Mouse (Mus musculus): ENCODE results near the gene Cdk1.

Gene Cdk1

GRCm38 (mm10) chr10:69305600-69305999, 47.1 kb downstream of the Cdk1 start:
- peak; percentile 52 to 70 for DNase-seq

GRCm38 (mm10) chr10:69304819-69305218, 47.9 kb downstream of the Cdk1 start:
- DNase-seq: no peak

GRCm38 (mm10) chr10:69302667-69303066, 50.1 kb downstream of the Cdk1 start:
- no peak for DNase-seq

GRCm38 (mm10) chr10:69299985-69300384, 52.8 kb downstream of the Cdk1 start:
- no peak for DNase-seq

GRCm38 (mm10) chr10:69295919-69296318, 56.8 kb downstream of the Cdk1 start:
- DNase-seq: no peak

- DNase-seq: no peak
These were observed 62.0 kb downstream of the Cdk1 start for GRCm38 (mm10) chr10:69290736-69291135.

- no peak for DNase-seq
These were observed 64.0 kb downstream of the Cdk1 start for GRCm38 (mm10) chr10:69288720-69289119.

- no peak for DNase-seq
These were observed 64.7 kb downstream of the Cdk1 start for GRCm38 (mm10) chr10:69288086-69288485.

GRCm38 (mm10) chr10:69286939-69287338, 65.8 kb downstream of the Cdk1 start:
- no peak for DNase-seq
